Mouse (Mus musculus): ENCODE results near the gene Dner.

GRCm38 (mm10) chr1:84404880-84405279 lies 291.1 kb downstream of the Dner start:
- TF ChIP-seq GATA1 (IDR thresholded peaks at IDR 0.05; ENCODE audit: low read length) (no peak), TAL1 (IDR thresholded peaks at IDR 0.05; ENCODE audit: low read length) (no peak)

Data from erythroblast, embryonic 14.5 days (primary cell).